Mouse (Mus musculus) limb, embryonic 12.5 days (tissue): ENCODE measurements around the gene H2afj. TPM values are rescaled to one million over a fixed set of nuclear protein-coding genes. Genes with fewer than 3 reads are reported as not detected.

Experiments
- ATAC-seq: fragments of 200-750 bp; cut with Nextera tagmentation; 2 replicates; pipeline ENCODE4 v1.8.0; 2017; ENCODE audit warnings: low read depth, moderate TSS enrichment; ENCODE audit not compliant: insufficient number of reproducible peaks, insufficient read depth, low FRiP score, low TSS enrichment
- H3K27ac ChIP-seq: fragments of 300-500 bp; sonication (generic); 2 replicates; pipeline ENCODE4 v1.5.1; 2016; ENCODE audit warnings: mild to moderate bottlenecking, moderate library complexity
- H3K27me3 ChIP-seq: fragments of 300-500 bp; sonication (generic); 2 replicates; pipeline ENCODE4 v1.6.1; 2016; ENCODE audit warnings: mild to moderate bottlenecking, moderate library complexity
- H3K36me3 ChIP-seq: fragments of 300-500 bp; sonication (generic); 2 replicates; pipeline ENCODE4 v1.6.1; 2016; ENCODE audit warnings: mild to moderate bottlenecking, moderate library complexity
- H3K4me1 ChIP-seq: fragments of 300-500 bp; sonication (generic); replicated peaks from 2 replicates; pipeline ENCODE4 v1.6.1; 2016
- H3K4me2 ChIP-seq: fragments of 300-500 bp; sonication (generic); 2 replicates; pipeline ENCODE4 v1.6.1; 2016; ENCODE audit warnings: mild to moderate bottlenecking, moderate library complexity
- H3K4me3 ChIP-seq: fragments of 300-500 bp; sonication (generic); replicated peaks from 2 replicates; pipeline ENCODE4 v1.5.1; 2016; ENCODE audit warnings: mild to moderate bottlenecking
- H3K9ac ChIP-seq: fragments of 300-500 bp; sonication (generic); replicated peaks from 2 replicates; pipeline ENCODE4 v1.6.1; 2016; ENCODE audit warnings: mild to moderate bottlenecking, moderate library complexity
- H3K9me3 ChIP-seq: fragments of 300-500 bp; sonication (generic); 2 replicates; pipeline ENCODE4 v1.6.1; 2016; ENCODE audit warnings: mild to moderate bottlenecking, moderate library complexity
- WGBS: fragments of 180-500 bp; shearing (Covaris S2); methylation state at CpG from one replicate; pipeline ENCODE4 v1.1.7; 2016; 5-methylcytosine and 5-hydroxymethylcytosine counted together
- polyA plus RNA-seq: library from polyadenylated mRNA; unstranded; fragments of >200 nt; fragmentation: Nextera tagmentation; extraction: Ambion mirVana; gene quantifications from 2 replicates; pipeline ENCODE4 v1.2.1, GENCODE M21; 2016

H2afj gene
- polyA plus RNA-seq, 1 experiment from 2014 or later, result 111 TPM

- no peak overlapping the region for H3K4me3 ChIP-seq
- H3K4me2 ChIP-seq, result no peak overlapping the region
- H3K9me3 ChIP-seq, result no peaks in the 10 kb centered on the region
- no peak for ATAC-seq
- no peak overlapping the region for H3K27ac ChIP-seq
- no peaks in the 10 kb centered on the region for H3K36me3 ChIP-seq
- WGBS, result 30% methylated on average over 2 of the region's 2 CpGs
- H3K27me3 ChIP-seq, result no peaks in the 10 kb centered on the region
- peaks cover 7% of the 10 kb centered on the region for H3K4me1 ChIP-seq
- no peak overlapping the region for H3K9ac ChIP-seq
These were observed 39.7 kb downstream of the H2afj start for GRCm38 (mm10) chr6:136847790-136848189.

GRCm38 (mm10) chr6:136848399-136848798 lies 40.4 kb downstream of the H2afj start:
- Histone ChIP-seq H3K9ac (no peak overlapping the region), H3K36me3 (no peaks in the 10 kb centered on the region), H3K9me3 (no peaks in the 10 kb centered on the region), H3K27ac (no peak overlapping the region), H3K4me1 (peaks cover 9% of the 10 kb centered on the region), H3K27me3 (no peaks in the 10 kb centered on the region), H3K4me3 (no peak overlapping the region), H3K4me2 (no peak overlapping the region)
- 92% methylated on average over 8 of the region's 8 CpGs for WGBS
- ATAC-seq, result no peak

- Histone ChIP-seq H3K4me1 (peaks cover 9% of the 10 kb centered on the region), H3K4me3 (no peak overlapping the region), H3K9ac (no peak overlapping the region), H3K4me2 (no peak overlapping the region), H3K9me3 (no peaks in the 10 kb centered on the region), H3K36me3 (no peaks in the 10 kb centered on the region), H3K27ac (no peak overlapping the region), H3K27me3 (no peaks in the 10 kb centered on the region)
- ATAC-seq, result no peak
- 87% methylated on average over 5 of the region's 5 CpGs for WGBS
These were observed 40.9 kb downstream of the H2afj start for GRCm38 (mm10) chr6:136848971-136849370.

- Histone ChIP-seq H3K27me3 (no peaks in the 10 kb centered on the region), H3K4me2 (no peak overlapping the region), H3K27ac (no peak overlapping the region), H3K4me1 (peaks cover 12% of the 10 kb centered on the region), H3K9ac (no peak overlapping the region), H3K36me3 (no peaks in the 10 kb centered on the region), H3K4me3 (no peak overlapping the region), H3K9me3 (no peaks in the 10 kb centered on the region)
- WGBS, result 76% methylated on average over 6 of the region's 6 CpGs
- no peak for ATAC-seq
These were observed 42.2 kb downstream of the H2afj start for GRCm38 (mm10) chr6:136850267-136850666.

- Histone ChIP-seq H3K27me3 (no peaks in the 10 kb centered on the region), H3K9ac (no peak overlapping the region)
These were observed 44.3 kb downstream of the H2afj start for GRCm38 (mm10) chr6:136852348-136852747.

GRCm38 (mm10) chr6:136852762-136853161 lies 44.7 kb downstream of the H2afj start:
- no peaks in the 10 kb centered on the region for H3K36me3 ChIP-seq
- H3K27ac ChIP-seq, result peak overlapping the region; percentile 80
- H3K27me3 ChIP-seq, result no peaks in the 10 kb centered on the region
- H3K4me1 ChIP-seq, result peaks cover 27% of the 10 kb centered on the region
- H3K4me3 ChIP-seq, result no peak overlapping the region
- WGBS, result 39% methylated on average over 3 of the region's 3 CpGs
- no peak overlapping the region; the same call in 1 of the 2 replicates for H3K4me2 ChIP-seq
- ATAC-seq, result no peak
- H3K9me3 ChIP-seq, result no peaks in the 10 kb centered on the region
- no peak overlapping the region for H3K9ac ChIP-seq

More at GRCm38 (mm10) chr6:136852348-136852747, 44.3 kb downstream of the H2afj start:
- Histone ChIP-seq H3K9me3 (no peaks in the 10 kb centered on the region), H3K4me2 (peak overlapping the region; percentile 15; the same call in 1 of the 2 replicates), H3K4me3 (no peak overlapping the region), H3K36me3 (no peaks in the 10 kb centered on the region), H3K4me1 (peaks cover 23% of the 10 kb centered on the region), H3K27ac (peak overlapping the region; percentile 80)
- no peak for ATAC-seq
- 81% methylated on average over 4 of the region's 4 CpGs for WGBS

- Histone ChIP-seq H3K9me3 (no peaks in the 10 kb centered on the region), H3K4me2 (no peak overlapping the region), H3K27me3 (no peaks in the 10 kb centered on the region; the same call in 1 of the 2 replicates), H3K9ac (no peak overlapping the region), H3K36me3 (no peaks in the 10 kb centered on the region), H3K27ac (no peak overlapping the region), H3K4me3 (no peak overlapping the region), H3K4me1 (peaks cover 33% of the 10 kb centered on the region)
- WGBS, result 82% methylated on average over 11 of the region's 11 CpGs
- no peak for ATAC-seq
These were observed 46.3 kb downstream of the H2afj start for GRCm38 (mm10) chr6:136854361-136854781.

- H3K9me3 ChIP-seq, result no peaks in the 10 kb centered on the region
- no peak overlapping the region for H3K4me2 ChIP-seq
- no peak overlapping the region for H3K9ac ChIP-seq
- H3K4me3 ChIP-seq, result no peak overlapping the region
- 81% methylated on average over 2 of the region's 2 CpGs for WGBS
- no peak overlapping the region for H3K27ac ChIP-seq
- peaks cover 33% of the 10 kb centered on the region for H3K4me1 ChIP-seq
- H3K27me3 ChIP-seq, result no peaks in the 10 kb centered on the region; the same call in 1 of the 2 replicates
- no peaks in the 10 kb centered on the region for H3K36me3 ChIP-seq
- no peak for ATAC-seq
These were observed 47.1 kb downstream of the H2afj start for GRCm38 (mm10) chr6:136855183-136855582.

GRCm38 (mm10) chr6:136856071-136856636 lies 48.1 kb downstream of the H2afj start:
- Histone ChIP-seq H3K36me3 (no peaks in the 10 kb centered on the region), H3K27ac (peak overlapping the region; percentile 80), H3K4me2 (peak overlapping the region; percentile 15; the same call in 1 of the 2 replicates), H3K9ac (0 out of 2 replicates have a peak overlapping the region, but pooled peaks have one; percentile 31), H3K27me3 (no peaks in the 10 kb centered on the region; the same call in 1 of the 2 replicates), H3K4me1 (peaks cover 33% of the 10 kb centered on the region), H3K9me3 (no peaks in the 10 kb centered on the region), H3K4me3 (no peak overlapping the region)
- 45% methylated on average over 14 of the region's 14 CpGs for WGBS
- ATAC-seq, result no peak

- H3K9ac ChIP-seq, result no peak within 1 kb of the TSS
- H3K27me3 ChIP-seq, result no peaks in the 10 kb centered on the region; the same call in 1 of the 2 replicates
- H3K36me3 ChIP-seq, result no peaks in the 10 kb centered on the region
- peak within 1 kb of the TSS; percentile 8; the same call in 1 of the 2 replicates for H3K4me3 ChIP-seq
- no peaks in the 10 kb centered on the region for H3K9me3 ChIP-seq
- H3K4me2 ChIP-seq, result peak within 1 kb of the TSS; percentile 18
- no peak for ATAC-seq
- H3K27ac ChIP-seq, result peak within 1 kb of the TSS; percentile 32; the same call in 1 of the 2 replicates
- peaks cover 31% of the 10 kb centered on the region for H3K4me1 ChIP-seq
- 60% methylated on average over 18 of the region's 18 CpGs for WGBS
These were observed 49.3 kb downstream of the H2afj start, which contains the start of gene Art4 for GRCm38 (mm10) chr6:136857186-136857872. Gene Art4 (minus strand): TSS chr6:136857733.

- Histone ChIP-seq H3K36me3 (no peaks in the 10 kb centered on the region), H3K9ac (no peak overlapping the region), H3K27ac (no peak overlapping the region), H3K4me1 (peaks cover 25% of the 10 kb centered on the region), H3K4me3 (no peak overlapping the region), H3K9me3 (no peaks in the 10 kb centered on the region), H3K27me3 (no peaks in the 10 kb centered on the region; the same call in 1 of the 2 replicates), H3K4me2 (peak overlapping the region; percentile 18; the same call in 1 of the 2 replicates)
- WGBS, result 31% methylated on average over 11 of the region's 11 CpGs
- no peak for ATAC-seq
These were observed 49.8 kb downstream of the H2afj start for GRCm38 (mm10) chr6:136857873-136858260.
